Mouse (Mus musculus): ENCODE measurements around the gene Atxn2l.

- TF ChIP-seq CTCF (IDR thresholded peaks at IDR 0.05; ENCODE audit: control insufficient read depth, insufficient read depth, insufficient replicate concordance, low read depth, low read length) (no peak), POLR2A (IDR thresholded peaks at IDR 0.05; ENCODE audit: control insufficient read depth, low read depth, low read length) (no peak)
These were observed 4.0 kb upstream of the Atxn2l start for GRCm38 (mm10) chr7:126507126-126507778.

All from testis, adult 2 months (tissue).